ENCODE assay signal across 8 mouse cellular contexts in genomic region chr14:110754484-110755307, GRCm38 (mm10). TPM values are rescaled to one million over a fixed set of nuclear protein-coding genes. Genes with fewer than 3 reads are reported as not detected.
A peak's percentile ranks its signal among the peaks of the same experiment; 100 is the strongest.
DNase-seq lines count a peak whose midpoint lies in the region; ATAC-seq and TF ChIP-seq lines count a peak whose summit lies in the region.

Slitrk6 (minus strand) TSS chr14:110755149.

- DNase-seq in left cerebral cortex, postnatal 4 days: peak; percentile 7
- no peak for DNase-seq in left cerebral cortex, adult 11 months (ENCODE audit: low spot score)
- DNase-seq in forebrain, embryonic 14.5 days (ENCODE audit: low spot score): peak; percentile 62
- no peak for DNase-seq in layer of hippocampus, adult 2 months (ENCODE audit: low spot score in 2 of 2)
- DNase-seq in gastrocnemius, postnatal 36 days: no peak
- DNase-seq in cerebellum, adult 11-12 months: no peak
- DNase-seq in urinary bladder, postnatal 10 days (ENCODE audit: low spot score): no peak

- peak within 1 kb of the TSS; percentile 8 for H3K4me3 ChIP-seq in forebrain, embryonic 14.5 days (ENCODE audit: low read depth, low read length)
- H3K4me3 ChIP-seq in layer of hippocampus, adult 2 months: peak within 1 kb of the TSS; percentile 43
- H3K4me3 ChIP-seq in myocyte: no peak within 1 kb of the TSS

- no peaks in the 10 kb centered on the region for H3K9me3 ChIP-seq in forebrain, embryonic 14.5 days (replicated peaks; ENCODE audit: control insufficient read depth, low read length)

- no peaks in the 10 kb centered on the region for H3K36me3 ChIP-seq in forebrain, embryonic 14.5 days (ENCODE audit: control insufficient read depth, insufficient read depth, low read length)
- H3K36me3 ChIP-seq in myocyte (ENCODE audit: control insufficient read depth, insufficient read depth): no peaks in the 10 kb centered on the region

- 0 out of 2 replicates have a peak within 1 kb of the TSS, but pooled peaks have one; percentile 26 for H3K9ac ChIP-seq in forebrain, embryonic 14.5 days (ENCODE audit: low read length)

- no peaks in the 10 kb centered on the region for H3K4me1 ChIP-seq in forebrain, embryonic 14.5 days (ENCODE audit: control insufficient read depth, insufficient read depth, low read length)

- TF ChIP-seq POLR2A in myocyte (IDR thresholded peaks at IDR 0.05; ENCODE audit: insufficient read length, low read depth): no peak

- ATAC-seq in forebrain, embryonic 14.5 days: peak; percentile 65; the same call in 1 of the 2 replicates

- peak within 1 kb of the TSS; percentile 34 for H3K4me2 ChIP-seq in forebrain, embryonic 14.5 days (ENCODE audit: low read length)
- H3K4me2 ChIP-seq in myocyte (ENCODE audit: low read depth): peak within 1 kb of the TSS; percentile 42

- H3K27ac ChIP-seq in forebrain, embryonic 14.5 days (ENCODE audit: low read depth, low read length): no peak within 1 kb of the TSS
- no peak within 1 kb of the TSS for H3K27ac ChIP-seq in layer of hippocampus, adult 2 months

- intact Hi-C loops in left cerebral cortex, postnatal 4 days (cut with DNase I): no loop called here
- intact Hi-C loops in gastrocnemius, postnatal 36 days (cut with DNase I): no loop called here

- H3K79me2 ChIP-seq in myocyte (ENCODE audit: control insufficient read depth, insufficient read depth): no peaks in the 10 kb centered on the region

- peak; percentile 70 for TF ChIP-seq CTCF in layer of hippocampus, adult 2 months (conservative IDR thresholded peaks at IDR 0.05)

- H3K27me3 ChIP-seq in forebrain, embryonic 14.5 days (replicated peaks; ENCODE audit: control insufficient read depth, insufficient read depth, low read length): no peaks in the 10 kb centered on the region
- no peaks in the 10 kb centered on the region for H3K27me3 ChIP-seq in myocyte (ENCODE audit: control insufficient read depth, insufficient read depth, insufficient read length)

- no peak within 1 kb of the TSS for H3ac ChIP-seq in myocyte (ENCODE audit: control insufficient read depth, insufficient read length)

- WGBS in forebrain, embryonic 14.5 days: 44% methylated on average over 11 of the region's 11 CpGs

TF ChIP-seq in myocyte, 11 proteins besides CTCF, POLR2A, EP300 and RAD21:
- no peak for TF ChIP-seq TCF12 (IDR thresholded peaks at IDR 0.05; ENCODE audit: insufficient read depth, poor library complexity, severe bottlenecking)
- TF ChIP-seq USF1 (IDR thresholded peaks at IDR 0.05; ENCODE audit: low read depth): no peak
- no peak for TF ChIP-seq TCF3 (IDR thresholded peaks at IDR 0.05; ENCODE audit: insufficient read length, low read depth)
- no peak for TF ChIP-seq CEBPB (IDR thresholded peaks at IDR 0.05; ENCODE audit: insufficient read depth, poor library complexity, severe bottlenecking)
- TF ChIP-seq POLR2AphosphoS2 (IDR thresholded peaks at IDR 0.05; ENCODE audit: insufficient read length, low read depth): no peak
- TF ChIP-seq SRF (IDR thresholded peaks at IDR 0.05; ENCODE audit: control insufficient read depth, insufficient read length, low read depth): no peak
- TF ChIP-seq E2F4 (IDR thresholded peaks at IDR 0.05; ENCODE audit: insufficient read depth): no peak
- no peak for TF ChIP-seq MYOG (IDR thresholded peaks at IDR 0.05; ENCODE audit: control insufficient read depth in 1 of 3, insufficient read depth in 1 of 3, insufficient read length in 2 of 3, low read depth in 2 of 3)
- TF ChIP-seq MAX (IDR thresholded peaks at IDR 0.05; ENCODE audit: low read depth): no peak
- TF ChIP-seq REST (IDR thresholded peaks at IDR 0.05; ENCODE audit: insufficient read depth, insufficient read length): no peak
- no peak for TF ChIP-seq MYOD1 (IDR thresholded peaks at IDR 0.05; ENCODE audit: control insufficient read depth in 1 of 3, insufficient read length in 2 of 3, low read depth in 2 of 3)

RNA-seq across cellular contexts. Expression of gene Slitrk6, which starts in this region (rescaled TPM):
- total RNA-seq in left cerebral cortex, postnatal 4 days (2021): 1 to 10 TPM in 1 of 2 experiments, under 1 TPM in 1; 0.90 to 1.4 TPM
- 3.7 and 4.5 TPM in 2 replicates for polyA plus RNA-seq in forebrain, embryonic 14.5 days (2014; fragmentation: Nextera tagmentation; extraction: Ambion mirVana)
- under 1 TPM; 0.69 to 0.71 TPM for total RNA-seq in layer of hippocampus, adult 2 months (2021)
- polyA plus RNA-seq in myocyte (2012; fragmentation: generic; extraction: Trizol): 0.22 TPM
- under 1 TPM; 0.12 to 0.13 TPM for total RNA-seq in gastrocnemius, postnatal 36 days (2021)

Comparison
In these comparisons a context has a peak if more than half of its experiments do, and no peak if none do; other contexts are left out.
1. DNase-seq: peak in left cerebral cortex, postnatal 4 days (single experiment) and forebrain, embryonic 14.5 days (single experiment); none in left cerebral cortex, adult 11 months (single experiment), layer of hippocampus, adult 2 months (0 of 2), gastrocnemius, postnatal 36 days (0 of 2), cerebellum, adult 11-12 months (single experiment) and urinary bladder, postnatal 10 days (single experiment).